Mouse (Mus musculus): ENCODE data around the gene Sf1. TPM values are rescaled to one million over a fixed set of nuclear protein-coding genes. Genes with fewer than 3 reads are reported as not detected.

Gene Sf1
- polyA plus RNA-seq, 1 experiment = 171 TPM

DNA sequence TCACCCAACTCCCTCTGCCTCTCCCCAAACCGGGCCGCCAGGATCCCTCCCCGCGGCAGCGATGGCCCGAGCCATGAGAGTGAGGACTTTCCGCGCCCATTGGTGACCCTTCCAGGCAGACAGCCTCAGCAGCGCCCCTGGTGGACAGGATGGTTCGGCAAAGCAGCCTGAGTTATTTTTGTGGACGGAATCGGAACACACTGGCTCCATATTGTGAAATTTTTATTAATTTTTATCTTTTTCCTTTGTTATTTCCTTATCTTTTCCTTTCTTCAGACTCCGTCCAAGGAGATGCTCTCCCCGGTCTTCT lies 12.7 kb downstream of the Sf1 start:
- peaks cover 70% of the 10 kb centered on the region for H3K36me3 ChIP-seq (ENCODE audit: control insufficient read depth, insufficient read depth, low read length)
- WGBS = 74% methylated on average over 14 of the region's 14 CpGs
- TF ChIP-seq POLR2A (IDR thresholded peaks at IDR 0.05; ENCODE audit: low read depth, low read length) = no peak
- peak; percentile 62; the same call in 1 of the 2 replicates for TF ChIP-seq CTCF (IDR thresholded peaks at IDR 0.05; ENCODE audit: extremely low read depth, insufficient read length, insufficient replicate concordance, low read depth, low read length)

GRCm38 (mm10) chr19:6376643-6377042 lies 13.2 kb downstream of the Sf1 start:
- peaks cover 66% of the 10 kb centered on the region for H3K36me3 ChIP-seq (ENCODE audit: control insufficient read depth, insufficient read depth, low read length)
- no peak overlapping the region for H3K27ac ChIP-seq (ENCODE audit: insufficient read depth, low read depth, low read length)
- no peak overlapping the region for H3K4me3 ChIP-seq (ENCODE audit: low read depth, low read length)
- no peaks in the 10 kb centered on the region for H3K4me1 ChIP-seq (ENCODE audit: control insufficient read depth, insufficient read depth, insufficient read length, low read length)
- no peaks in the 10 kb centered on the region for H3K27me3 ChIP-seq (ENCODE audit: control insufficient read depth, insufficient read depth, low read length)
- TF ChIP-seq CTCF (IDR thresholded peaks at IDR 0.05; ENCODE audit: extremely low read depth, insufficient read length, insufficient replicate concordance, low read depth, low read length) (no peak), POLR2A (IDR thresholded peaks at IDR 0.05; ENCODE audit: low read depth, low read length) (no peak)
- WGBS = 51% methylated on average over 2 of the region's 2 CpGs

More for the DNA sequence above, 12.7 kb downstream of the Sf1 start:
- Histone ChIP-seq H3K4me3 (ENCODE audit: low read depth, low read length) (no peak overlapping the region), H3K27ac (ENCODE audit: insufficient read depth, low read depth, low read length) (no peak overlapping the region), H3K27me3 (ENCODE audit: control insufficient read depth, insufficient read depth, low read length) (no peaks in the 10 kb centered on the region), H3K4me1 (ENCODE audit: control insufficient read depth, insufficient read depth, insufficient read length, low read length) (no peaks in the 10 kb centered on the region)

GRCm38 (mm10) chr19:6377327-6378040 lies 14.0 kb downstream of the Sf1 start:
- WGBS = 80% methylated on average over 11 of the region's 11 CpGs
- no peaks in the 10 kb centered on the region for H3K4me1 ChIP-seq (ENCODE audit: control insufficient read depth, insufficient read depth, insufficient read length, low read length)
- H3K4me3 ChIP-seq (ENCODE audit: low read depth, low read length) = no peak overlapping the region
- H3K27me3 ChIP-seq (ENCODE audit: control insufficient read depth, insufficient read depth, low read length) = no peaks in the 10 kb centered on the region
- no peak for TF ChIP-seq CTCF (IDR thresholded peaks at IDR 0.05; ENCODE audit: extremely low read depth, insufficient read length, insufficient replicate concordance, low read depth, low read length)
- peaks cover 57% of the 10 kb centered on the region for H3K36me3 ChIP-seq (ENCODE audit: control insufficient read depth, insufficient read depth, low read length)
- no peak overlapping the region for H3K27ac ChIP-seq (ENCODE audit: insufficient read depth, low read depth, low read length)

- TF ChIP-seq CTCF (IDR thresholded peaks at IDR 0.05; ENCODE audit: extremely low read depth, insufficient read length, insufficient replicate concordance, low read depth, low read length) (no peak), POLR2A (IDR thresholded peaks at IDR 0.05; ENCODE audit: low read depth, low read length) (no peak)
- H3K36me3 ChIP-seq (ENCODE audit: control insufficient read depth, insufficient read depth, low read length) = peaks cover 29% of the 10 kb centered on the region
- H3K27me3 ChIP-seq (ENCODE audit: control insufficient read depth, insufficient read depth, low read length) = no peaks in the 10 kb centered on the region
- no peak overlapping the region for H3K4me3 ChIP-seq (ENCODE audit: low read depth, low read length)
- 93% methylated on average over 9 of the region's 9 CpGs for WGBS
- H3K4me1 ChIP-seq (ENCODE audit: control insufficient read depth, insufficient read depth, insufficient read length, low read length) = no peaks in the 10 kb centered on the region
- H3K27ac ChIP-seq (ENCODE audit: insufficient read depth, low read depth, low read length) = no peak overlapping the region
Measured at GRCm38 (mm10) chr19:6380411-6381166, 17.1 kb downstream of the Sf1 start.

DNA sequence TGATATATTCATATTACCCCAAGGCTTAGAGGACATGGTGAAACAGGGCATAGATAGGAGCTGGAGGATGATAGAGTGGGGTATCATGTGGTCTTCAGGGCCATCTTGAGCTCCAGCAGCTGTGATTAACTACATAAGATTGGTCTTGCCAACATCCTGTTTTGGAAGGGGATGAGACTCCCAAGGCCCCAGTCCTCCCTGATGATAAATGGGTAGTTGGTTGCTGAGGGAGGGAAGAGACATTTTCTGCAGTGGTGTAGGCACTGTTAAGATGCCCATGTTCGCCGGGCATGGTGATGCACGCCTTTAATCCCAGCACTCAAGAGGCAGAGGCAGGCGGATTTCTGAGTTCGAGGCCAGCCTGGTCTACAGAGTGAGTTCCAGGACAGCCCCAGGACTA lies 17.7 kb downstream of the Sf1 start:
- Histone ChIP-seq H3K4me3 (ENCODE audit: low read depth, low read length) (no peak overlapping the region), H3K4me1 (ENCODE audit: control insufficient read depth, insufficient read depth, insufficient read length, low read length) (no peaks in the 10 kb centered on the region), H3K27ac (ENCODE audit: insufficient read depth, low read depth, low read length) (no peak overlapping the region), H3K36me3 (ENCODE audit: control insufficient read depth, insufficient read depth, low read length) (peaks cover 22% of the 10 kb centered on the region), H3K27me3 (ENCODE audit: control insufficient read depth, insufficient read depth, low read length) (no peaks in the 10 kb centered on the region)
- 91% methylated on average over 5 of the region's 5 CpGs for WGBS
- no peak for TF ChIP-seq POLR2A (IDR thresholded peaks at IDR 0.05; ENCODE audit: low read depth, low read length)
- no peak for TF ChIP-seq CTCF (IDR thresholded peaks at IDR 0.05; ENCODE audit: extremely low read depth, insufficient read length, insufficient replicate concordance, low read depth, low read length)

- 50% methylated on average over 4 of the region's 4 CpGs for WGBS
- H3K4me3 ChIP-seq (ENCODE audit: low read depth, low read length) = no peak overlapping the region
- no peak overlapping the region for H3K27ac ChIP-seq (ENCODE audit: insufficient read depth, low read depth, low read length)
- TF ChIP-seq POLR2A (IDR thresholded peaks at IDR 0.05; ENCODE audit: low read depth, low read length) = no peak
- no peak for TF ChIP-seq CTCF (IDR thresholded peaks at IDR 0.05; ENCODE audit: extremely low read depth, insufficient read length, insufficient replicate concordance, low read depth, low read length)
- H3K4me1 ChIP-seq (ENCODE audit: control insufficient read depth, insufficient read depth, insufficient read length, low read length) = no peaks in the 10 kb centered on the region
- H3K36me3 ChIP-seq (ENCODE audit: control insufficient read depth, insufficient read depth, low read length) = peaks cover 11% of the 10 kb centered on the region
- no peaks in the 10 kb centered on the region for H3K27me3 ChIP-seq (ENCODE audit: control insufficient read depth, insufficient read depth, low read length)
Measured at GRCm38 (mm10) chr19:6382323-6382924, 18.9 kb downstream of the Sf1 start.

GRCm38 (mm10) chr19:6383470-6383869 lies 20.0 kb downstream of the Sf1 start:
- no peak overlapping the region for H3K4me3 ChIP-seq (ENCODE audit: low read depth, low read length)
- 48% methylated on average over 5 of the region's 5 CpGs for WGBS
- no peak for TF ChIP-seq CTCF (IDR thresholded peaks at IDR 0.05; ENCODE audit: extremely low read depth, insufficient read length, insufficient replicate concordance, low read depth, low read length)
- no peak for TF ChIP-seq POLR2A (IDR thresholded peaks at IDR 0.05; ENCODE audit: low read depth, low read length)
- no peaks in the 10 kb centered on the region for H3K4me1 ChIP-seq (ENCODE audit: control insufficient read depth, insufficient read depth, insufficient read length, low read length)
- H3K27ac ChIP-seq (ENCODE audit: insufficient read depth, low read depth, low read length) = no peak overlapping the region
- 0 out of 2 replicates have a peak, but pooled peaks cover 2% of the 10 kb centered on the region for H3K36me3 ChIP-seq (ENCODE audit: control insufficient read depth, insufficient read depth, low read length)
- no peaks in the 10 kb centered on the region for H3K27me3 ChIP-seq (ENCODE audit: control insufficient read depth, insufficient read depth, low read length)
